Mouse (Mus musculus) midbrain, embryonic 15.5 days (tissue): ENCODE data around the gene Tenm2. TPM values are rescaled to one million over a fixed set of nuclear protein-coding genes. Genes with fewer than 3 reads are reported as not detected.

Source experiments
- ATAC-seq: fragments of 200-750 bp; cut with Nextera tagmentation; replicated peaks from 2 replicates; pipeline ENCODE4 v1.8.0; 2017; ENCODE audit warnings: moderate TSS enrichment
- H3K27ac ChIP-seq: fragments of 300-500 bp; sonication (generic); 2 replicates; pipeline ENCODE4 v1.5.1; 2015; ENCODE audit warnings: mild to moderate bottlenecking, inconsistent platforms
- H3K27me3 ChIP-seq: fragments of 300-500 bp; sonication (generic); replicated peaks from 2 replicates; pipeline ENCODE4 v1.6.1; 2015; ENCODE audit warnings: inconsistent platforms
- H3K36me3 ChIP-seq: fragments of 300-500 bp; sonication (generic); replicated peaks from 2 replicates; pipeline ENCODE4 v1.6.1; 2015; ENCODE audit warnings: inconsistent platforms
- H3K4me1 ChIP-seq: fragments of 300-500 bp; sonication (generic); 2 replicates; pipeline ENCODE4 v1.6.1; 2015; ENCODE audit warnings: inconsistent platforms
- H3K4me2 ChIP-seq: fragments of 300-500 bp; sonication (generic); 2 replicates; pipeline ENCODE4 v1.6.1; 2015; ENCODE audit warnings: inconsistent platforms, mild to moderate bottlenecking, moderate library complexity
- H3K4me3 ChIP-seq: fragments of 300-500 bp; sonication (generic); 2 replicates; pipeline ENCODE4 v1.5.1; 2015; ENCODE audit warnings: mild to moderate bottlenecking, inconsistent platforms
- H3K9ac ChIP-seq: fragments of 300-500 bp; sonication (generic); 2 replicates; pipeline ENCODE4 v1.6.1; 2015; ENCODE audit warnings: mild to moderate bottlenecking, inconsistent platforms
- H3K9me3 ChIP-seq: fragments of 300-500 bp; sonication (generic); 2 replicates; pipeline ENCODE4 v1.6.1; 2016; ENCODE audit warnings: inconsistent platforms
- WGBS: fragments of 180-500 bp; shearing (Covaris S2); methylation state at CpG from one replicate; pipeline ENCODE4 v1.1.7; 2015; ENCODE audit warnings: mixed read lengths; 5-methylcytosine and 5-hydroxymethylcytosine counted together
- polyA plus RNA-seq: library from polyadenylated mRNA; unstranded; fragments of >200 nt; fragmentation: Nextera tagmentation; extraction: Ambion mirVana; gene quantifications from 2 replicates; pipeline ENCODE4 v1.2.1, GENCODE M21; 2015

Gene Tenm2
- polyA plus RNA-seq, 1 experiment from 2014 or later = 92.1 TPM

DNA sequence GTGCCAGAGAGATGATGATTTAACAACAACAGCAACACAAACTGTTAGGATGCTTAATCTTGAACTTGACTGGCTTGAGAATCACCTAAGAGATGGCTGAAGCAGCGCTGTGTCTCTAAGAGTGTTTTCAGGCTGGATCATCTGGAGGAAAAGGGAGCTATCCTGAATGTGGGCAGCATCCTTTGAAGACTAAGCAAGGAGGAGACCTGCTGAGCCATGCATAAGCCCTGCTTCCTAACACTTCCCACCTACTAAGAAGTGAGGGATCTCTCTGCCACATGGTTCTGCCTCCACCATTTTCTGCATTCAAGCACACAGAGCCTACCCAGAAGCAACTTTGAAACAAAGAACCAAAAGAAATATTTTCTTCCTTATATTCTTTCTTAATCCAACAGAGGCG, 532.9 kb downstream of the Tenm2 start:
- Histone ChIP-seq H3K4me2 (no peak overlapping the region), H3K4me1 (peaks cover 11% of the 10 kb centered on the region), H3K4me3 (no peak overlapping the region), H3K27me3 (no peaks in the 10 kb centered on the region), H3K9me3 (no peaks in the 10 kb centered on the region), H3K9ac (no peak overlapping the region), H3K27ac (no peak overlapping the region), H3K36me3 (no peaks in the 10 kb centered on the region)
- WGBS = 79% methylated on average over 2 of the region's 2 CpGs
- no peak for ATAC-seq

DNA sequence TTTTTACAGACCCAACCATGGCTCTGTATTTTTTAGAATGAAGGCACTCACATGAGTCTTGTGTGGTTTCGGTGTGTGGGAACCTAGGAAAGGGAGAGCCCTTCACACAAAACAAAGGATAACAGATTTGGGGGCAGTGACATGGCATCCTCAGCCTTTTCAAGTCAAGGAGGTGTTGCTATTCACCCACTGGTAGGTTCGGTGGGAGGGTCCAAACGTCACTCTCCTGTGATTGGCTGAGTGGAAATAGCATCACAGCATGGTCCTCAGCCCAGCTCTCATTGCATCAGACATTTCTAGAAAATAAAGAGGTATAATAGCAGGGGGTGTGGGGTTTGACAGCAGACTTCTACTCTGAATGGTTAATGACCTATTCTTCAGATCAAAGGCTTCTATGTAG, 534.8 kb downstream of the Tenm2 start:
- 81% methylated on average over 3 of the region's 3 CpGs for WGBS
- Histone ChIP-seq H3K27ac (no peak overlapping the region), H3K9ac (no peak overlapping the region), H3K27me3 (no peaks in the 10 kb centered on the region), H3K36me3 (no peaks in the 10 kb centered on the region), H3K4me3 (no peak overlapping the region), H3K9me3 (no peaks in the 10 kb centered on the region), H3K4me1 (peaks cover 23% of the 10 kb centered on the region), H3K4me2 (no peak overlapping the region)
- ATAC-seq = no peak

DNA sequence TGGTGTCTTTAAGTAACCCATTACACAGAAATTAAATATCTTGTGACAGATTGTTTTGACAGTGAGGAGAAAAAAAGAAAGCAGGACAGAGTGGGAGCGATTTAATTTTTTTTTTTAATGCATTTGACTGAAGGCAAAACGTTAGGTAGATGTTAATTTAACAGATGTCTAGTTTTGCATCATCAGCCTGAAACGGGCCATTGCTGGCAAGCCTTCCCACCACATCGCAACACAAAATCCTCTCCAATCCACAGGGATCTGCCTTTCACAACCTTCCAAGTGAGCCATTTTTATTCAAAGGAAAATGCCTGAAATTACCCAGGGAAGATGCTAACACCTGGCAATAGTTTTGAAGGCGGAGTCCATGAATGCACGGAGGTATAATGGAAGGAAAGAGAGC, 535.6 kb downstream of the Tenm2 start:
- H3K4me3 ChIP-seq = no peak overlapping the region
- no peak overlapping the region for H3K4me2 ChIP-seq
- no peak overlapping the region for H3K9ac ChIP-seq
- WGBS = 70% methylated on average over 6 of the region's 6 CpGs
- H3K9me3 ChIP-seq = no peaks in the 10 kb centered on the region
- no peaks in the 10 kb centered on the region for H3K36me3 ChIP-seq
- no peaks in the 10 kb centered on the region for H3K27me3 ChIP-seq
- ATAC-seq = no peak
- H3K4me1 ChIP-seq = peaks cover 30% of the 10 kb centered on the region
- H3K27ac ChIP-seq = no peak overlapping the region

DNA sequence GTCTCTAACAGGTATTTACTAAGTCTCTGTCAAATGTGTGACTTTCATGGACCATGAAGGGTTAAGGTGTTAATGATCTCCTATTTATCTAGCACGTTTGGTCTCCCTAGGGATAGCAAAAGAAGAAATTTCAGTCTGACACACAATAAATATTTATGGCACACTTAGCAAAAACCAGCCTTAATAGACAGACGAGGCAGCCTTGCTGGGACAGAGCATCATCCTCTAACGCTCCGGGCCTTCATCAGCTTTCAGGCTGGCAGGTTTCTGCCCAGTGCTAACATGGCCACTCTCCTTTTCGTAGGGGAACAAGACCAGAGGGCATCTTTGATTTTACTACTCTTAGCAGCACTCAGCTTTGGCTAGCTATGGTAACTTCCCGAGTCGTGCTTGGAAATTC, 537.5 kb downstream of the Tenm2 start:
- H3K9ac ChIP-seq = no peak overlapping the region
- ATAC-seq = no peak
- 50% methylated on average over 7 of the region's 7 CpGs for WGBS
- H3K9me3 ChIP-seq = no peaks in the 10 kb centered on the region
- H3K4me3 ChIP-seq = no peak overlapping the region
- no peaks in the 10 kb centered on the region for H3K36me3 ChIP-seq
- H3K27ac ChIP-seq = peak overlapping the region; percentile 71; the same call in 1 of the 2 replicates
- H3K27me3 ChIP-seq = no peaks in the 10 kb centered on the region
- H3K4me2 ChIP-seq = no peak overlapping the region
- peaks cover 38% of the 10 kb centered on the region for H3K4me1 ChIP-seq

DNA sequence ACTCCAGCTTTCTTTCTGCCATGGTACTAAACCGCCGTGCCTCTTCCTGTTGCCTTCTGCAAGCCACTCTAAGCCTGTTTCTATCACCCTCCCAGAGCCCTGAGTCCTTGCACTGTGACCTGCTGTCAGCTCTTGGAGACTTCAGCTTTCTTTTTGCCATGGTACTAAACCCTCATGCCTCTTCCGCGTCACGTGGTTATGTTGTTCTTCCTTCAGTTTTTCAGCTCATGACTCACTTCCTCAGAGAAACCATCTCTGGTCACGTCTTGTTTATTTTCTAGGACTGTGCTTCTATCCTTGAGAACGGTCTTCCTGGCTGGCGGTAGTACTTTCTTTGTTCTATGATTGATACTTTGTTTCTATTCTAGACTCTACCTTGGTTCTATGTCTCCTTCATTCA, 537.9 kb downstream of the Tenm2 start:
- no peaks in the 10 kb centered on the region for H3K27me3 ChIP-seq
- no peak overlapping the region for H3K9ac ChIP-seq
- ATAC-seq = no peak
- no peaks in the 10 kb centered on the region for H3K9me3 ChIP-seq
- WGBS = 52% methylated on average over 8 of the region's 8 CpGs
- H3K4me1 ChIP-seq = peaks cover 38% of the 10 kb centered on the region
- no peak overlapping the region for H3K4me3 ChIP-seq
- no peak overlapping the region for H3K4me2 ChIP-seq
- H3K36me3 ChIP-seq = no peaks in the 10 kb centered on the region
- peak overlapping the region; percentile 71 for H3K27ac ChIP-seq

DNA sequence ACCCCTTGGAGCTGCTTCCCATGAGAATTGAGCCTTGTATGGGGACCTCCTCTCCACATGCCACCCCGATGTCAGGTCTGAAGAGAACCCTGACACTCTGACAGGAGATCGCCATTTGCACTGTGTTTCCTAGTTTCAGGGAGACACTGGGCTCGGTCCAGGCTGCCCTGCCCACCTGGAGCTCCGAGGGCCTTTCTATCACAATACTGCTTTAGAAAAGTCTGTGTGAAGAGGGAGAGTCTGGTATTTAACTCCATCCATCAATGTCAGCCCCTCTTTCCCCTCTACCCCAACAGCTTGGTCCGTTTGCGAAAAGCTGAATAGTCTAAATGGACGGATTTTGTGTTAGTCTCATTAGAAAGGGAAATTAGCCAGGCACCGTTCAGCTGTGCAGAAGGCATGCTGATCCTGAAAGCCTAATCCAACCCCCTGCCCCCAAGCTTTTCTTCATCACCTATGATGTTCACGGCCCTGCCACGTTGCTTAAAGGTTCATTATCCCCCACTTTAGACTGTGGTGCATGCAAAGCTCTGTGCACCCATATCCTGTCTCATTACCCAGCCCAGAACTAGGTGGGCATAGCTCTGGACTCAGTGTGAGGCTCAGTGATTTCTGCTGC, 538.6 kb downstream of the Tenm2 start:
- peak; percentile 84 for ATAC-seq
- H3K4me1 ChIP-seq = peaks cover 38% of the 10 kb centered on the region
- H3K9me3 ChIP-seq = no peaks in the 10 kb centered on the region

DNA sequence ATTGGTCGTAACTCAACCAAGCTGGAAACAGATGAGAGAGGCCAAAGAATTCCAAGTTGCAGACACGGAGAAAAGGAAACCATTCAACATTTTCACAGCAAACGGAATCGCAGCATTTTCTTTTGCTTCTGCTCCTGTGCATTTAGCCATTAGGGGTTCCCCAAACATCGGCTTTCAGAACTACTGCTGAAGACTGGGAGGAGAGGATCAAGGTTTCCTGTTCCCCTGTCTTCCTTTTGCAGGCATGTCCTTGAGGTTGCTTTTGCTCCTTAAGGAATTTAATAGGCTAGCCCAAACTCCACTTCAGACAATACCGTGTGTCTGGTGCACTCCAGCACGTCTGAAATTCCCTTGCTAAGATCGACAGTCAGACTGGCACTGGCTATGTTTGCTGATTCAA, 541.0 kb downstream of the Tenm2 start:
- no peak overlapping the region for H3K9ac ChIP-seq
- WGBS = 35% methylated on average over 8 of the region's 8 CpGs
- H3K4me2 ChIP-seq = 0 out of 2 replicates have a peak overlapping the region, but pooled peaks have one; percentile 1
- no peaks in the 10 kb centered on the region for H3K9me3 ChIP-seq
- H3K36me3 ChIP-seq = no peaks in the 10 kb centered on the region
- peaks cover 38% of the 10 kb centered on the region for H3K4me1 ChIP-seq
- no peak for ATAC-seq
- H3K27me3 ChIP-seq = no peaks in the 10 kb centered on the region
- H3K4me3 ChIP-seq = no peak overlapping the region
- peak overlapping the region; percentile 46 for H3K27ac ChIP-seq

More for the DNA sequence above, 538.6 kb downstream of the Tenm2 start:
- Histone ChIP-seq H3K4me3 (no peak overlapping the region), H3K36me3 (no peaks in the 10 kb centered on the region), H3K27ac (peak overlapping the region; percentile 71), H3K27me3 (no peaks in the 10 kb centered on the region), H3K9ac (no peak overlapping the region), H3K4me2 (peak overlapping the region; percentile 26; the same call in 1 of the 2 replicates)
- WGBS = 14% methylated on average over 10 of the region's 10 CpGs

DNA sequence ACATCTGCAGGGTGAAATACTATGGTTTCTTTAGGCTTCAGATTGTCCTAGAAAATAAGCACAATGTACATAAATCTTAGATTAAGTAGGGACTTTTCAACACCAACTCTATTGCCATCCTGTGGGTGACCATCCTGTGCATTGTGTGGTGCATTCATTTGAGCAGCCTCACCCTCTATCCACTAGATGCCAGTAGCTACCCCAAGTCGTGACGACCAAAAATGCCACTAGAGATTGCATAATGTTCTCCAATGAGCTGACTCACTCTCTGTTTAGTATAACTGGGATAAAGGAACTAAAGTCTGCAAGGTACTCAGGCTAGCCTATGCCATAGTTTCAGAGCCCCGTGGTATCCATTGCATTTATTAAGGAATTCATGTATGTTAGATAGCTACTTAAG, 543.1 kb downstream of the Tenm2 start:
- H3K27me3 ChIP-seq = no peaks in the 10 kb centered on the region
- no peak overlapping the region for H3K9ac ChIP-seq
- 78% methylated on average over 3 of the region's 3 CpGs for WGBS
- H3K4me3 ChIP-seq = no peak overlapping the region
- no peak overlapping the region for H3K27ac ChIP-seq
- peaks cover 24% of the 10 kb centered on the region for H3K4me1 ChIP-seq
- H3K9me3 ChIP-seq = no peaks in the 10 kb centered on the region
- H3K36me3 ChIP-seq = no peaks in the 10 kb centered on the region
- no peak overlapping the region for H3K4me2 ChIP-seq
- no peak for ATAC-seq

DNA sequence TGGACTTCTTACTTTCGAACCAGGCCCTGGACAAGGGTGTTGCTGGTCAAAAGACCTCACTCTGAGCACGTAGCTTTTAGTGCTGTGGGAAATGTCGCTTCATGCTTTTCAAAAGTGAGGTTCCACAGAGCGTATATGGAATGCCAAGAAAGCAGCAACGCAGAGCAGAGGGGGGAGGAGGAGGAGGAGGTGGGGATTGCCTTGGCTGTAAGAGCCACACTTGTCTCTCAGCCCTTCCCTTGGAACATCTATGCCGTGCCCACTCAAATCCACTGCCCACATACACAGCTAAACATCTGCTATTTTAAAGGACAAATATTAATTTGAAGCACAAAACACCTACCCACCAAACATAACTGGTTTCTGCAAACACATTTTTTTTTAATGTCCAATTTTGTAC, 544.9 kb downstream of the Tenm2 start:
- 45% methylated on average over 6 of the region's 6 CpGs for WGBS
- H3K4me2 ChIP-seq = no peak overlapping the region
- H3K27me3 ChIP-seq = no peaks in the 10 kb centered on the region
- no peak overlapping the region for H3K9ac ChIP-seq
- peaks cover 14% of the 10 kb centered on the region for H3K4me1 ChIP-seq
- H3K9me3 ChIP-seq = no peaks in the 10 kb centered on the region
- H3K36me3 ChIP-seq = no peaks in the 10 kb centered on the region
- H3K27ac ChIP-seq = no peak overlapping the region
- H3K4me3 ChIP-seq = no peak overlapping the region
- ATAC-seq = no peak

DNA sequence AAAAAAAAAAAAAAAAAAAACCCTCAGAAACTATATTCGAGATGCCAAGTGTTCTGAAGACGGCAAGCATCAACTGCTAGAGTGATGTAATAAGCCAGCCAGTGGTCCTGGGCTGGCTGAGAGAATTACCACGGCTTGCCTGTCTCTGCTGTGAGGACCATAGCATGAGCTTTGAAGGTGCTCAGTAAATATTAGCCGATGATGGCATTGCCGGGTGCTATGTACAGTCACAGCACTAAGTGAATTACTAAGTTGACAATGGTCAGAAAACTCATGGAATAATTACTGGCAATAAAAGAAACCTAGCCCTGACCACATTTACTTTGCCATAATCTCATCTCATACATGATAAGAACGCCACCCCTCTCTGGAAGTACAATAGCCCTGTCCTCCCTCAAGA, 549.5 kb downstream of the Tenm2 start:
- Histone ChIP-seq H3K36me3 (no peaks in the 10 kb centered on the region), H3K4me1 (no peaks in the 10 kb centered on the region), H3K27ac (no peak overlapping the region), H3K27me3 (no peaks in the 10 kb centered on the region), H3K4me2 (no peak overlapping the region), H3K9ac (no peak overlapping the region), H3K4me3 (no peak overlapping the region), H3K9me3 (no peaks in the 10 kb centered on the region)
- ATAC-seq = no peak
- 52% methylated on average over 6 of the region's 6 CpGs for WGBS

DNA sequence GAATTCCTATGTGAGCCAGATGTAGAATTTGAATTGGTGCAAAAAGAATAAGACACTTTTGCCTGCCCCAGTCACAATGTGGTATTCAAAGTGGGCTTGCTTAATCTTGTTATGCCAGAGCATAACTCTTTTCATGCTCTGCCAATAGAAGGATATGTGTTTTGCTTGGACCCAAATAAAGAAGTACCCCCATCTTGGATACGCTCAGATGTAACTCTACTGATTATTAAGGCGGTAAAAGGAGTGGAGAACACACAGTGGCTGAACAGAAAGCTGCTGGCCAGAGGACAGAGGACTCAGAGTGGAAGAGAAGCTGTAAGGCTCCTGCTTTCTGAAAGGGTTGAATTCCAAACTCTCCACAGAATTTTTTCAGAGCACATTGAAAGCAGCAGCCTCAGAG, 556.4 kb downstream of the Tenm2 start:
- WGBS = 35% methylated on average over 2 of the region's 2 CpGs
- Histone ChIP-seq H3K27me3 (no peaks in the 10 kb centered on the region), H3K4me1 (peaks cover 19% of the 10 kb centered on the region), H3K27ac (peak overlapping the region; percentile 97), H3K9me3 (no peaks in the 10 kb centered on the region), H3K4me3 (no peak overlapping the region), H3K36me3 (no peaks in the 10 kb centered on the region), H3K9ac (no peak overlapping the region), H3K4me2 (peak overlapping the region; percentile 54)
- ATAC-seq = no peak

DNA sequence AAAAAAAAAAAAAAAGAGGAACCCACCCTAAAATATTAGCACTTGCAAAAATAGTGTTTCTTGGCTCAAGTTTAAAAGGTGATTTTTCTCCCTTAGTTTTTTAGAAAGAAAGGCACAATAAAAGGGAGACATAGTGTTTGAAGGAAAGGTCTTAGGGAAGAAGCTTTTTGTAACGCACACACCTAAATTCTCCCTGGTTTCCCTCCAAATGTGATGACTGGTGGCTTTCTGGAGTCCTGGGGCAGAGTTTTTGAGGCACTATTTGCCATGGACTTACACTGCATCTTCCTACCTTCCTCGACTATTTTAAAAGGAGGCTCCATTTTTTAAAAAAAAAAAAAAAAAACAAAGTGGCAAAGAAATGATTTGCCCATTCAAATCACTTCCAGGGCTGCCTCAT, 557.2 kb downstream of the Tenm2 start:
- Histone ChIP-seq H3K27ac (peak overlapping the region; percentile 97), H3K9me3 (no peaks in the 10 kb centered on the region), H3K27me3 (no peaks in the 10 kb centered on the region), H3K36me3 (no peaks in the 10 kb centered on the region), H3K4me2 (peak overlapping the region; percentile 54), H3K4me3 (peak overlapping the region; percentile 51), H3K9ac (peak overlapping the region; percentile 67), H3K4me1 (peaks cover 25% of the 10 kb centered on the region)
- no peak for ATAC-seq
- 12% methylated on average over 2 of the region's 2 CpGs for WGBS

DNA sequence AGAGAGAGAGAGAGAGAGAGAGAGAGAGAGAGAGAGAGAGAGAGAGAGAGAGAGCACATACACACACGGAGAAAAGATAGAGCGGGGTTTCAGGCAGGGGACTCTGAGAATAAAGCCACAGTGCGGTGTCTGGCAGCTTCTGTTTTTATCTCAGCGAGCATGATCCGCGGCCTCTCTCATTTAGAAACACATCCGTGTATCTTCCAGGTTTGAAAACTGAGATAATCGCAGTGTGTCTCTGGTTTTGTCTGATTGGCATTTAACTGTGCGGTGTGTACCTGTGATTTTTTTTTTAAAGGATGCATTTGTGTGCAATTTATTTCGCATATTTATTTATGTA, 557.7 kb downstream of the Tenm2 start:
- peak; percentile 76 for ATAC-seq
- WGBS = 1% methylated on average over 10 of the region's 10 CpGs
- Histone ChIP-seq H3K4me1 (peaks cover 30% of the 10 kb centered on the region), H3K9ac (peak overlapping the region; percentile 67), H3K27me3 (no peaks in the 10 kb centered on the region), H3K4me3 (peak overlapping the region; percentile 51), H3K27ac (peak overlapping the region; percentile 97), H3K36me3 (no peaks in the 10 kb centered on the region), H3K4me2 (peak overlapping the region; percentile 54), H3K9me3 (no peaks in the 10 kb centered on the region)
